Mouse (Mus musculus): ENCODE measurements around the gene Nav3.

Nav3 gene

DNA sequence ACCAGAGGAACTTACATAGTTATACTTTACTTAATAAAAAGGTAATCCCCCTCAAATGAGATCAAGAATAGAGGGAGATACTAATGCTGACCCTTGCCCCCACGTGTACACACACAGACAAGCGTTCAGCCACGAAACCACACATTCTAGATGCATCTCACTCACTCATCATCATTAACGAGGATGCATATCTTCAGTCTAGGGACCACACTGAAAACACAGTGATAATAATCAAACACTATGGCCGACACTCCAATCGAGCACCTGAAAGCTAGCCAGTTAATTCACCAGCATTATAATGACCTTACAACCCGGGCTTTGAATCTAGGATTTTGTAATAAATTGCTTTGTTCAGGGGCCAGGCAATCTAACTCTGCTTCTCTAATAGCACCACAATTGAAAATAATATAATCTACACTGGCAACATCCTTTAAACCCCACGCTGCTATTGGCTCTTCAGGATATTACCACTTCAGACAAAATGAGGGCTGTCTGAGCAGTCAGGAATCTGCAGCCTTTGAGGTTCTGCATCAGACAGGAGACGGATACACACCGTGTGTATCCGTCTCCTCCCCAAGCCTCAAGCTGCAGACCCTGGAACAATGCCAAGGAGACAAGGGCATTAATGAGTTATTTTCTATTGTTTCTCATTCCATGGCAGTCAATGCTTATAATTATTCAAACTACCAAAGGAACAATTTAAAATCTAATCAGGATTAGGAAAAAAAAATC lies 83.1 kb downstream of the Nav3 start:
- no peak for DNase-seq

DNA sequence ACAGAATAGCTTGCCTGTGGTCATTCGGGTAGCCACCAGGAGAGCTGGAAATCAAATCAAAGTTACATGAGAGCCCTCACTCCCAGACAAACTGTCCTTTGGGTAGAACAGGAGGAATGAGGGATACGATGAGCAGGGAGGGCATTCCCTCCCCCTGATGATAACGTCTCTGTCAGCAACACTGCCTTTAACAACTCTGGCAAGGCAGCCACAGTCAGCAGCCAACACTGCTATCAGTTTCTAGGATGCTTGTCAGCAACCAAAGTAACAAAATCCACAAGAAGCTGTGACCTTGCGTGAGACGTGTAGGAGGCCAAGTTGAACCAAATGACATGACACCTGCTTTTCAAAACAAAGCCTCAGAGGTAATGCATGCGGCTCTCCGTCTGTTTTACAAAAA lies 103.9 kb downstream of the Nav3 start:
- DNase-seq: no peak

DNA sequence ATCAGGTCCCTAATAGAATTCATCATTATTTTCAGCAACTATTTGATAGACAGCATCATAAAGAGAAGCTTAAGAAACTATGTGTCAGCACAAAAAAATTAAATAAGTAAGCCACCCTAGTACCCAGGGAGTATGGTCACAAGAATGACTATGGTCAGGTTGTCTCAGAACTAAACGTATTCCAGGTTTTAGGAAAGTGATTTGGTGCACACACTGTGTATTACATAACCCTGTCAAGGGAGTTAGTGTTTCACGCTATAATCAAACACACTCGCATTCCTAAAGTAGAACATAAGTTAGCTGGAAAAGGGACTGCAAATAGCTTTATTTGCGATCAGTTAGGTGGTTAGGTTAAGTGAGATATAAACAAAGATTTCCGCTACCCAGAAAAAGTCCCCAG lies 126.0 kb downstream of the Nav3 start:
- DNase-seq: no peak

DNA sequence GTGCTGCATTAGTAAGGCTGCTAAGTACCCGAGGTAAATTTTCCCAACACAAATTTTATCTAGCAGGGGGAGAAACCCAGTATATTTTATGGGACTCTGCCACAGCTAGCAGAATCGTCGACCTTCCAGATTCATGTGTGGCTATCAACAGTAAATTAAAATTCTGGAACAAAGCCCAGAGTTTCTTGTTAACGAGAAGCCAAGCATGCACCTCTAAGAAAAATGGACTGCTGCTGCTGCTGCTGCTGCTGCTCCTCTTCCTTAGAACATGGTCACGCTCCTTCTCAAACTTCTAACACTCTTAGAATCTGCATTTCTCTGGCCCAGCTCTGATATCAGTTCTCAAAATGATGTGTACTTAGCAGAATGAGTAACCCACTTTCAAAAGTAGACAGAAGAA lies 126.4 kb downstream of the Nav3 start:
- no peak for DNase-seq

DNA sequence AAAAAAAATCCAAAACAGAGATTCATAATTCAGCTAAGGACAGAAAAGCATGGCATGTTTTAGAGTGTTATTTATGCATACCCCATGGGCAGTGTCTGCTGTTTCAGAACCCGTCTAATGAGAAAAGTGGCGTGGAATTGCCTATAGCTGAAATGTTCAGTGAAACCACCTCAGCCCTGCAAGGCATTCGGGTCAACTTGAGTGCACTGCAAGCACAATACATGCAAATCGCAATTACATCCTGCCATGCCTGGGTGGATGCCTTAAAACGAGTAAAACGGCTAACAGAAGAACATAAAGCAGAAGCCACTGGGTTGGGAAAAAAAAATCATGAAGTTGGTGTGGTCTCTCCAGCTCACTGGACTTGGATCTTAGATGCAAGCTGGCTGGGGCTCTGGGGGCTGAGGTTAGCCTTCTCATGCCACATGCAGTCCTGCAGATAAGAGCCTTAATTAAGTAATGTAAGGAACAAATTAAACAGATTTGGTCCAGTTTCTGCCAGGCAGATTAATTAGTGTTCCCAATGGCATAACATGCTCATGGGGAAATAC lies 133.8 kb downstream of the Nav3 start:
- DNase-seq: no peak

DNA sequence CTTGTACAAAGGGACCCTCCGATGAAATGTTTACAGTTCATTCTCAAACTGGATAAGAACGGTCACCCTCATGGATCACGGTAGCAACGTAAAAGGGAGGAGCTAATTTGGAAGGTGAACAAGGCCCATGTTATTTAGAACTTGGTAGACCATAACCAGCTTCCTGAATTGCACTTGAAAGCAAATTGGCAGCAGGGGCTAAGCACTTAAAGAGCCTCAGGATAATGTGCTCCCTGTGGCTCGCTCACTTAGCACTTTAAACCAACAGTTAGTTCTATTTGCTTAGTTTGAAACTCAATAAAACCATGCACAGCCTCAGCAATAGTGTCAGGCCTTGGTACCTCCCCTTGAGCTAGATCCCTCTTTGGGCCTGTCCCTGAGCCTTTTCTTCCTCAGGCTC lies 138.7 kb downstream of the Nav3 start:
- no peak for DNase-seq

DNA sequence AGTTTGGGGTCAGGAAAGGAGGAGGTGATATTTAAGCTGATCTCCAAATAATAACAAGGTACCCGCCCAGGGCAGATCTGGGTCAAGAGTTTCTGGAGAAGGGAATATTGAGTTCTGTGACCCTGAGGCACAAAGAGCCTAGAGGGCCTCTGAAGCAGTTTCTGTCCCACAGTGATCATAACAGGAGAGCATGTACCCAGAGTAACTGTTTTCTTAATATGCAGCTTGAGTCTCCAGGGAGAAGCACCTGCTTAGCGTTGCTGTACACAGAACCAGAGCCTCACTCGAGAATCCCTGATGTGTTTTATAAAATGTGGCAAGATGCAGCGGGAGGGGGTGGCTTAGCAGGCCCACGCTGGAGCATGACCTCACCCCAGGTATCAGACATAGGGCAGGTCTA lies 141.5 kb downstream of the Nav3 start:
- DNase-seq: no peak

DNA sequence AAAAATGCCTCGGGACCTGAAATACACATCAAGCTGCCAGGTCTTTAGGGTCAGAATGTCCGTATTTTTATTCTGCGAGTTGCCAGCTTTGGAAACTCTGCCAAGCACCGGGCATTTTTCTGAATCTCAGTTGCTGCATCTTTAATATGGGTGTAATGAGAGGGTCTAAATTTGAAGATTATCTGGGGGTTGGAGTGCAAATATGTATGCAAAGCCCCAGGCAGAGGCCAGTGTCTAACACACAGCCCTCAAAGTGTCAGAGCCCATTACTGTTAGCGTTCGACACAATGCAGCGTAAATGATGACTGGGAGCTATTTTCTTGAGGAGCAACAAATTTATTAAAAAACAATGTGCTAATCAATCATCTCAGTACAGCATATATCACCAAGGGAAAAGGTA lies 142.0 kb downstream of the Nav3 start:
- no peak for DNase-seq

DNA sequence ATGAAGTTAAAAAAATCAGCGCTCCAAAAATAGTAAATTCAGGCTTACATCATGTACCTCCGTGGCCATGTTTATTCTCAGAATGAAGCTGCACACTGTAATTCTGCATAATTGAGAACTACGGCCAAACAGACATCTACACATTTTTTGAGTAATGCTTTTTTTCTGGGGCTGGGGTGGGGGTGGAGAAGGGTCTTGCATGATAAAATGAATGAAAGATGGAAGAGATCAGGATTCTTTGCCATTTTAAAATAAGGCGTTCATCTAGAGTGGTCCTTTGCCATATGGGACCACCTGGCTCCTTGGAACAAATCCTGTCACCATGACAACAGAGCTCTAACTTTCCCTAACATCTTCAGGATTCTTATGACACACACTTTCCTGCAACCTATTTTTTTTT lies 146.5 kb downstream of the Nav3 start:
- peak; percentile 24 for DNase-seq

DNA sequence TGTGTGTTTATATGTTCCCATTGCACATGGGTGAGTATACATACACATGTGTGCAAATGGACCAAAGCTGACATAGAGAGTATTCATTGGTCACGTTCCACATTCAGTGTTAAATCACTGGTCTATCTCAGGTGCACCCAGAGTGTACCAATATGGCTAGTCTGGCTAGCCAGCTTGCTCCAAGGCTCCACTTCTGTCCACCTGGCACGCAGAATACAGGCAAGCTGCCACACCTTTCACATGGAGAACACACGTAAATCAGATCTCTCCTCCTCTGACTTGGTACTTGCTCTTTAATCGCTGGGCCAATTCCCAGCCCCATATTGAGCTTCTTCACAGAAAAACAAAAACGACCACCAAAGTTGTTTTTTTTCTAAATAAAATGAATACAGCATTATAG lies 150.4 kb downstream of the Nav3 start:
- DNase-seq: no peak

DNA sequence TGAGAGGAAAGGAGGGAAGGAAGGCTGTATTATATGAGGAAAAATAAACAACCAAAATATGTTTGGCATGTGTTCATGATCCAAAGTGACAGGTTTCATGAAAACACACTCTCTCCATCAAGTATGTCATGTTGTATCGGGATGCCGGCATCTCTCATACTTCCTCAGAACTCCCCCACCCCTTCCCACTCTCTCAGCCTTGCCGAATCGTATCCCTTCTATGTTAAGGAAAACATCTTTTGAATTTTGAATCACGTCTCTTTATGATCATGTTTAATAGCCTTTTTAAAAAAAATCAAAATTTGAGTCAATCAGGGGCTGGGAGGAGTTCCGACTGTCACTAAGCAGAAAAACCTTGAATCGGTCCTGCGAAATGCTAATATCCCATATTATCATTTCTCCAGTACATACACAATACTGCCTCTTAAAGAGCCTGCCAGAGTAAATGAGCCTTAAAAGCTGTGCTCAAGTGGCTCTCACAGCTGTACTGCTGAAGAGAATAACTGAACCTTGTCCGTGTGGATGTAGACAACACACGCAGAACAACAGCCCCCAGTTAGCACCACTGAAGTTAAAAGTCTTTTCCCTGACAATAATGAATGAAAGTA lies 165.9 kb downstream of the Nav3 start:
- DNase-seq: no peak

DNA sequence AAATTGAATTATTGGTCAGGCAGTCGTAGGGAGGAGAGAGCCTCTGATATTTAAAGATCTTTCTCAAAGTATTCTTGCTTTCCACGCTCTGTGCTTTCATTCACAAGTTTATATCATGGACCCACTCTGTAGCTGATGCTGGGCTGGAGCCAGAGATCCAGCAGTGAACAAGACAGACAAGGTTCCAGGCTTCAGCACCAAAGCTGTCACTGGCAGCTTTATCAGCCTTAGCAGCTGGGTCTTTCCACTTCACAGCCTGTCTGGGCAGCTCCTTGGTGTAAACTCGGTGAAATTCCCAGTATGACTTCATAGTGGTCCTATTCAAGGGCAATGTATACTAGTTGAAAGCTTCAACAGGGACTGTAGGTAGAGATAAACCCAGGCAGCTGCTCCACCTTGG lies 172.1 kb downstream of the Nav3 start:
- no peak for DNase-seq

DNA sequence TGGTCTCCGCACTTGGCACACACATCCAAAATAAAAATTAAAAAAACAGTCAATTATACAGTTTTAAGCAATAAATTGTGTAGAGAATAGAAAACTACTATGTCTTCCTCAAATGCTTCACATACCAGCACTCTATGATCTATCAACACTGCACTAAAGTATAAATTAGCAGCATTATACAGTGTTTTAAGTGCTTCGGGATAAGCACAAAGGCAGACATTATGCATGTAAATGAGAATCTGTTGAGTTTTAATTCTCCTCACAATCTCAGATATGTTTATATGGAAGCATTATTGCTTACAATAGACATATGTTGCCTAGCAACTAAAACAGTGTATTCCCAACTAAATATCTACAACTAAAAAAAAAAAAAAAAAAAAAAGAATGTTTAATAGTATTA lies 183.2 kb downstream of the Nav3 start:
- DNase-seq: no peak

DNA sequence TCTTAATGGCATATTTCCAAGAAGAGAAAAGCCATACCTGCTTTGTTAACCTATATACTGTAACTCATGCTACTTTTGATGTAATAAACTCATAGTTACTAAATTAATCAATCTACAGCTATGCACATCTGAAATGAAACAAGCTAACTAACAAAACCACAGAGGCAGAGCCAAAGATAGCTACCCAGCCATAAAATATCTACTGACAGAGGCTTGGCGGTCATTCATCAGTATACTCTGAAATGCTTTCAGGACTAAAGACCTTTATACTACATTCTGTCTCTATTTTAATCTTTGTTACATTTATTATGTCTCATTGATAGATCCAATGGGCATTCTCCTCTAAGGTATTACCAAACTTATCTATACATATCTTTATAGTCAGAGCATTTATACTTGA lies 185.4 kb downstream of the Nav3 start:
- no peak for DNase-seq

DNA sequence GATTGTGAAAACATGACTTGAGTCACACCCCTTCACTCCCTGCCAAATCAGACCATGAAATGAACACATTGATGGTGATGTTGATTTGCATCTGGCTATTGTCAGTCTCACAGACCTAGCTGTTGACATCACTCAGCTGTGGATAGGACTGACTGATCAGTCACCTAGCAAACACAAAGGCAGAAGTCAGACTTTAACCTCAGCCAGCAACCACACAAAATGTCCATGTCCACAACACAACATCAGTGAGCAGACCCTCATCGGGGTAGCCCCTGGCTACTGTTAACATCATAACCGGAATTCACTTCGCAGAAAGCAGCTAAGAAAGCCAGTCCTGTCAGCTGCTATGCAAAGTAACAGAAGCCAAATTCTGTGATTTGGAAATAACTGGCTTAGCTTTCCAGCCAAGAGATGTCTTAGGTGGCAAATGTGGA lies 213.9 kb downstream of the Nav3 start:
- DNase-seq: no peak

DNA sequence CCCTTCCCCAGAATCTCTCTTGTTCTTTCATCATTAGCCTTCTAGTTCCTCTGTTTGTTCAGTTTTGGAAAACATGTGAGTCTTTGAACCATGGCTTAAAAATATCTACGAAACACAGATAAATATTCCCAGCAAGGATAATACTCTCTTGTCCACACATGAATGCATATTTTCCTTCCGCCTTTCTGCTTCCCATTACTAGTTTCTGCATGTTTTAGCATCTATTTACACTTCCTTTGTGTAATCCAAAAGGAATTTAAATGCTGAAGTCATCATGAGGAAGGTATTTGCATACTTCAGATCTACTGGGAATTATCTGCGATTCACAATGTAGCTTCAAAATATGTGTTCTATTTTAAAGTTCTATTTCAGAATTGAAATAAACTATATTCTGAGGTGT lies 215.3 kb downstream of the Nav3 start:
- no peak for DNase-seq

DNA sequence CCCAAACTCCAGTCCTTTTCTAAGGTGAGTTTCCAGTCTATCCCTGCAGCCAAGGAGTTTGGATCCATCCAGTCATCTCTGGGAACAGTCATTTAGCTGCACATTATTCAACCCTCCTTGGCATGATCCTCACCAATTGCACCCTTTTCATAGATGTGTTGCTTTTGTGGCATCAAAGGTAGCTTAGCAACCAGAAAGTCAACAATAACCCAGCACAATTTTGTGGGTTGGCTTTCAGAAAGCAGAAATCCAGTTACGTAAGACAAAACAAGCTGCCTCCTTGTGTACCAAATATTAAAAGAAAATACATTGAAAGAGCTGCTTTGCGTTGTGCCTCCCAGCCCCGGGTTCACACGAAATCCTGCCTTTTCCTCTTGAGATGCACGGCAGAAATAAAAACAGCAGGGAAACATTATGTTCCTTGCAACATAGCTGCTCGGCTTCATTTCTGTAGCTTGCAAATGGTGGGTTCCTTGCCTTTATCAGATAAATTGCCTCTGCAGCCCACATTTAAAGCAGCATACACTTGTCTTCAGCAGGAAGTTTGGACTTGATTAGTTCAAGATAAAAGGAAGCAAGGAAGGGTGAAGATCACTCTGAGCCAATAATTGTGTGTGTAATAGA lies 222.6 kb downstream of the Nav3 start:
- peak; percentile 69 for DNase-seq

DNA sequence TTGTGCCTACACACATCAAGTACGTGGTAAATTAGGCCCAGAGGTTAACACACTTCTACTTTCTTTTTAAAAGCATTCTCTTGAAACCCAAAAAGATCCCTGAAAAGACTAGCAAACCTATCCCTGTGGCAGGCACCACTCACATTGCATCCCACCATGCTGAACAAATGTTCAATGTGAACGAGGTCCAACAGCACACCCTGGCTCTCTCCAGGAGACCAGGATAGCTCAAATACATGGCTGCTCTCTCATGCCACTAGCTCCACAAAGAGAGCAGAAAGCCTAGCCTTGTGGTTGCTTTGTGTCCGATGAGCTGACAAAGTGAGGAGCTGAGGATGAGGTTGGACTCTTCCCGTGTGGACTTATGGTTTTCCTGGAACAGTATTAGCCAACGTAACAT lies 249.6 kb downstream of the Nav3 start:
- no peak for DNase-seq

DNA sequence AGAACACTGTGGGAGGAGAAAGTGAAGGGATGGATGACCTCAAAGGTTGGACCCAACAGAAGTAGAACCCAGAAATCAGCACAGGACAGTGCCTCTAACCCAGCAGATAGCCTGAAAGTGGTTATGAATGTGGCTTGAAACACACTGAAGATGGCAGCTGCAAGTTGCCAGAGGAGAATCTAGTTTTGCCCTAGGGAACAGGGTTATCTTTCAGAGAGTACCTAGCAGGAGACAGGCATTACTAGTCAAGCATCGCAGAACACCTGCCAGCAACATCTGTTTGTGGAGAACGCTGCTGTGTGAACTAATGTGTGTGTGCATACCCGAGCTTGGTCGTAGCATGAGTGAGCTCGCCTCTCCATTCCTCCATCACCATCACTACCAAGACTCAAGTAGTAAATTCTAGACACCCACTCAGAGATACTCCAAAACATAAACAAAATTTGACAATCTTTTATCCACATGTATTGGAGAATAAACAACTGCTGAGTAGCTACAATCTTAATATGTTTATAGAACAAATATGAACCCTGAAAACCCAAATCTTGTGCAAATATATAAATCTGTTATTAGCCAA lies 251.8 kb downstream of the Nav3 start:
- DNase-seq: no peak

DNA sequence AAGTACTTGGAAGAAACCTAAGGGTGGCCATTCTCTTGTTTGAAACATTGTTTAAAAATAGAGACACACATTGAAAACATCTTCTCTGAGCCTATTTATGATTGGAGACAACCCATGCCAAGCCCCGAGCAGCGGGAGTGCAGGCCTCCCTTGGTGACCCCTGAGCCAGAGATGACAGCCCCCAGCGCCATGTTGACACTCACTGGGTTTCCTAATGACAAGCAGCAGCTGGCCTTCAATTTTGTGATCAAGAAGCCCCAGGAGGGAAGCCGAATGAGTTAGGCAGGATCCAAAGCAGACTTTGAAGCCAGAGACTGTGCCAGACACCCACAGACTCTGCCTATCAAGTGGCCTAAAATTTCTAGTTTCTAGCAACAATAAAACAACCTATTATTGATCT lies 263.1 kb downstream of the Nav3 start:
- peak; percentile 20 for DNase-seq

DNA sequence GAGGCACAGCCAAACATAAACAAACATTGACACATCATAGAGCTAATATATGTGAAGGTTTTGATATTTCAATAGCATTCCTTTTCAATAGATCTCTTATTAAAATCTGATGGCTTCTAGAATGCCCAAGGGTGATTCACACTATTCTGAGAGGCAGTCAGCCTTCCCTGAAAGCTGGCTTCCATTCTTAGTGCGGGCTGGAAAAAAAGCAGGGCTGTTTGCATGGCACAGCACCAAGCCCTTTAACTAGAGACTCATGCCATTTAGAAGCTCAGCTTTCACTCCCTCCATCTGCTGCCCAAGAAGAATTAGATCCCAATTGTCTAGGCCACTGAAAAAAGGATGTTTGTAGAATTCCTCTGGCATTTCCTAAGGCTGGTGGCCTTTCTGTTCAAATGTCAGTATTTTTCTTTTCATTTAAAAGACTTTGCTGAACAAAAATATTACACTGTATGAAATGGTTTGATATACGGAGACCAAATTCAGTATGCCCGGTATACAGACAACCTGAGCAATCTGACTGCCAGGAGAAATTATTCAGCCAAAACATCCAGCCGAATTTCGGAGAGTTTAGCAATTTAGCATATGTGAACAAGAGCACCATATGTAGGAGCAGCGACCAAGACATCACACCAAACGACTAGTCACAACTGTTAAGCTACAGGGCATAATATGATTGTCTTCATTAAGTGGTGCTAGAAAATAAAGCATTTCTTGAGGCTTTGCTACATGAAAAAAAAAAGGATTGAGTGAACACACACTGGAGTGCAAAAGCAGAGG lies 263.8 kb downstream of the Nav3 start:
- peak; percentile 71 for DNase-seq

DNA sequence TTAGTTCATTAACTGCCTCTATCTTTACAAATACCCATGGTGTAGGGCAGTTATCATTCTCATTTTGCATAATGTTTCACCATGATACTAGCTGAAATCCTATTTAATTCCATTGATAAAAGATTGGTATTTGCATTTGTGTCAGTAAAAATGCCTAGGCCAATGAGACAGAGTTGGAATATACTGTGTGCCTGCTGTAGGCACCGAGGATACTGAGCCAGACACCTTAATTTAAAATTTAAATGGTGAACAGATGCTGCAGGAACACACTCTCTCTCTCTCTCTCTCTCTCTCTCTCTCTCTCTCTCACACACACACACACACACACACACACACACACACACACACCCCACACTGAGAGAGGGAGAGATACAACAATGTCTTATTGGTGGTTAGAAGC lies 269.8 kb downstream of the Nav3 start:
- DNase-seq: no peak

DNA sequence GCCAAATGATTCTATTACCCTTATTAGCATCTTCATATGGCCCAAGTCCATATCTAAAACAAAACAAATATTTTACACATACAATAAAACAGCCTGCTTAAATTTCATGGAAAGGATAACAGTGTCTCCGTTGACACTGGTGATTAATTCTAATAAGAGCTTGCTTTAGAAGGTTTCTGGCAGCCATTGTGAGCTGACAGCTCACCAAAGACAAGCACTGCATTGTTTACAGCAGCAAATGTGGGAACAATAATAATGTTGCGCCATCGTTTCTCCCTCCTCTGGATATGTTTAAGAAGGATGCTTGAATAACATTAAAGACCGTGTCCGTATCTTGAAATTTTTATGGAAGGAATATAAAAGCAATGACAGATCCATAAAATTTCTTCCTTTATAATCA lies 280.1 kb downstream of the Nav3 start:
- DNase-seq: no peak

Data from layer of hippocampus, adult 9-11 months (tissue).